Mouse (Mus musculus) urinary bladder, postnatal 10 days (tissue): ENCODE results near the gene Wipf2.

Experiments
- DNase-seq: peaks from one replicate; pipeline ENCODE4 v3.0.0; 2022; ENCODE audit warnings: low spot score

Gene Wipf2

DNA sequence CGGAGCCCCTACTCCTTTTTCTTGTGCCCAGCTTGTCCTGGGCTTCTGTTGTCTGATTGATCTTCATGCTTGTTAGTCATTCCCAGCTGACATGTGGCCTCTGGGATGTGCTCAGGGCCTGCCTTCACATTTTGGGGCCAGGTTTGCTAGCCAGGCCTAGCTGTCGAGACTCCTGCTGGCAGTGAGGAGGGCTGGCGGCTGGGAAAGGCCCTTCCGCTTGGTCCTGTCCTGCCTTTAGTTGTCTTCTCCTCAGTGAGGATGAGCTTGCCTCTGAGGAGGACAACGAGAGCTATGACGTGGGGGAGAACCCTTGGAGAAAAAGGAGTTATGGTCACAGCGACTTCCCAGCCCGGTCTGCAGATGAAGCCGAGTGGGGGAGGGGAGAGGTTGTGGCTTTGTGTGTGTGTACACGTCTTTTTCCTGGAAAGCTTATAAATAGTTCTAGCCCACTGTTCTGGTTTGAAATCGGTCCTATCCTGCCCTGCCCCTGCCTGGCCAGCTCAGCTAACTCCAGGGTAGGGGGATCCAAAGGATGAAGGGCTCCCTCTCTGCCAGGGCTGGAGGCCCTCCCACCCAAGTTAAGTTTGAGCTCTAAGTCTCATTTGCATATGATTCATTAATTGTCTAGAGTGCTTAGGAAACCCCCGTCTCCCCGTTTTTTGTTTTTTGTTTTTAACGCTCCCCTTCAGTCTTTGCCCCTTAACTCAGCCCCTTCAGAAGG lies 80.5 kb downstream of the Wipf2 start:
- DNase-seq, result no peak

DNA sequence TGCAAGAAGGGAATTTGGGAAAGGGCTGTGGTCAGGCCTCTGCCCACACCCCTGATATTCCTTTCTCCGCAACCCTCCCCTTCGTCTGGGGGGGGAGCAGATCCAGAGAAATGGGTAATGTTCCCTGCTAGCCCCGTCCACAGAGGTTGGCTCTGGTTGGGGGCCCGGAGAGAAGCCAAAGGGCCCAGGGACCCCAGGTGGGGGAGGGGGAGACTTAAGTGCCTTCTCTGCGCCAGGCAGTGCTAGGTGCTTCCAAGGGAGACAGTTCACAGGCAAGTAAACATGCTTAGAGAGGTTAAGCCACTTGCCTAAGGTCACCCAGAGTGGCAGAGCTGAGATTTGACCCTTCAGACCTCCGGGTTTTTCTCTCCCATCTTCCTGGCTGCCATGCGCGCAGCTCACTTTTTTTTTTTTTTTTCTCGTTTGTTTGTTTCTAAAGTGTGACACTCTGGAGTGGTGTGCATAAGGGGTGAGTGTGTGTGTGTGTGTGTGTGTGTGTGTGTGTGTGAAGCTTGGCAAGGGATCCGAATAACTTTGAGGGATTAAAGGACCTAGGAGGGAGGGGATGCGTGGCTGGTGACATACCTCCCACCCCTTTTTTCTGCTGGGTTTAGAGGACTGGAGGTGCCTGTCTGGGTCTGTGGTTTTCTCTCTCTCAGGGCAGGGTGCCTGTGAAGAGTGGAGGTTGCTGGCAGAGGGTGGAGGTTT lies 81.6 kb downstream of the Wipf2 start:
- DNase-seq, result no peak

DNA sequence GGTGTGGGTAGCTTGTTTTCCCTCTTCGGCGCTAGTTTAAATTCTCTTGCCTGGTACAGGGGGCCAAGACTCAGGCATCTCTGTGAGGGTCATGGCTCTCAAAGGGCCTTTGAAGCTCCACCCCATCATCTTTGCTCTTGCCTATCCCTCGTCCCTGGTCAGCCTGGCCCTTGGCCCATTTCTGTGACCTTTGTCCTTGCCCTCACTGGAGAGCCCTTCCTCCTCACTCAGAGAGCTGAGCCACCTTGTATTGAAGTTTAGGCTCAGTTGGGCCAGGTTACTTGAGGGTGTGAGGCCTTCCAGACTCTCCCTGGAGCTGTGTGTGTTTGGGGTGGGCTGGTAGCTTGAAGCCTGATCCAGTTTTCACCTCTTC lies 82.2 kb downstream of the Wipf2 start:
- no peak for DNase-seq

DNA sequence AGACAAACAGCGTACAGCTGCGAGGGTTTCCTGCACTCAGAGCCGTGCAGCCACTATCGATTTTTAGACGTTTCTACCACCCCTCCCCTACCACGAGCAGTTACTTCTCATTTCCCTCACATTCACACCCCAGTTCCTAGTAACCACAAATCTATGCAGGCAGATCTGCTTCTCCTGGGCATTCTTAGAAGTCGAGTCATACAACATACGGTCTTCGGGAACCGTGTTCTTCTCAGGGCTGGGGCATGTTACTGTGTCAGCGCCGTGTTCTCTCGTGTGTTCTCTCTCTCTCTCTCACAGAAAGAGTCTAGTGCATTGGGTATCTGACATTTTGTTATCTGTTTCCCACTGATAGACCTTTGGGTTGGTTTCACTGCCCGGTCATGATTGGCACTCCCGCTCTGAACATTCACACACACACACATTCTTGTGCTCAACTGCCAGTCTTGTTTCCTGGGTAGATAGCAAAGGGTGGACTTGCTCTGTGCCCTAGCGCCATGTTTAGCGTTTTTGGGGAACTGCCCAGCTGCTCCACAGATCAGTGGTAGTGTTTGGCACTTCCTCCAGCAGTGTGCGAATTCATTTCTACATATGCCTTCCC lies 84.6 kb downstream of the Wipf2 start:
- DNase-seq, result no peak

DNA sequence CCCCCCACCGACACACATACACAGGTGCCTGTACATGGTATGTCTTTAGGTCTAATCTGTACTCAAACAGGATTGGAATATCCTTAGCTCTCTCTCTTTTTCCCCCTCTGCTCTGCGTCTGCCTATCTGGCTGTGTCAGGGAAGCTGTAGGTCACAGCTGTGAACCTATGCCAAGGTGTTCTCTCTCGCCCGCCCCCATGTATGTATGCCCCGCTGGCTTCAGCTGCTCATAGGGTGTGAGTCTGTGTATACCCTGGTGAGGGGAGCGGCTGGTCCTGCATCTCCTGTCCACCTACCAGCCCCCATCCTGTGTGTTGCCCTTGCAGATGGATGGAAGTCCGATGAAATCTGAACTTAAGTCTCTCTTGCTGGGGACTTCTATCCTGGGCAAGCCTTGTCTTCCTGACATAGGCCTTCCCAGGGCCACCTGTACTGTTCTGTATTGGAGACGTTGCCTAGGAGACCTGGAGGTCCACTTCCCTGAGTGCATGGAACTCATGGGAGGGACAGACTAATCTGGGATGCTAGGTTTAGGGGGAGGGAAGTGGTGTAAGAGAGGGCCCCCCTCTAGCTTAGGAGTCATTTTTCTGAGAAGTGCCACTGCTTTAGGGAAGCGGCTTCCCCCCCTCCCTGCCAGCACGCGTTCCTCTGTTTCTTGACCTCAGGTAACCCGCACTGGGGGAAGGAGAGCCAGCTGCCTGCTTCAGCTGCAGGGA lies 86.0 kb downstream of the Wipf2 start:
- DNase-seq, result no peak

DNA sequence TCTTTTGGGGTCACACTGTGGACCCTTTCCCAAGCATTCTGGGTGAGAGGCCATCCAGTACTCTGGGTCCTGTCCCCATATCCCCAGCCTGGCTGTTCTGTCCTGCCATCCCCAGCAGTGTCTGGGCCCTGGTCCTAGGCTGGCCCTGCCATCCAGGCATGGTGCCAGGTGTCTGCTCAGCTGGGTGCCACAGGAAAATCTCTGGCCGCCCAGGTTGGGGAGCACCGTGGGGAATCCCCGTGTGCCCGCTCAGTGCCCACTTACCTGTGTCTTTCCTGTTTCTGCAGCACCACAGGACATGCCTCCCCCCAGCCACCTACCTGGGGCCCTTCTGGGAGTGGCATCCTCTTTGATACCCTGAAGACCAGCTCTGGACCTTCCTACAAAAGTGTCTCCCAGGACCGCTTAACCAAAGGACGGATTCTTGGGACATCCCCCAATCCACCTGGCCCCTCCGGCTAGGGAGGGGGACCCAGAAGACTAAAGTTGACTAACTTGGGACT lies 86.6 kb downstream of the Wipf2 start:
- no peak for DNase-seq

DNA sequence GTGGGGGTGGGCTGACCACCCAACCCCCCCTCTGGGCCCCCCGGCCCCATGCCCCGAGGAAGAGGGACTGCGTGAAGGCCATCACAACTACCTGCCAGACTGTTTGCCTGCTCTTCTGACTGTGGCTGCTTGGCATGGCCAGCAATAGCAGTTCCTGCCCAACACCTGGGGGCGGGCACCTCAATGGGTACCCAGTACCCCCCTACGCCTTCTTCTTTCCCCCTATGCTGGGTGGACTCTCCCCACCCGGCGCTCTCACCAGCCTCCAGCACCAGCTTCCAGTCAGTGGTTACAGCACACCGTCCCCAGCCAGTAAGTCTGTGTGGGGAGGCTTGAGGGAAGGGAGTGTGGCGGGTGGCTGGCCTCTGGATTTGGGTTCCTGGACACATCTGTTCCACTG lies 87.0 kb downstream of the Wipf2 start:
- no peak for DNase-seq

DNA sequence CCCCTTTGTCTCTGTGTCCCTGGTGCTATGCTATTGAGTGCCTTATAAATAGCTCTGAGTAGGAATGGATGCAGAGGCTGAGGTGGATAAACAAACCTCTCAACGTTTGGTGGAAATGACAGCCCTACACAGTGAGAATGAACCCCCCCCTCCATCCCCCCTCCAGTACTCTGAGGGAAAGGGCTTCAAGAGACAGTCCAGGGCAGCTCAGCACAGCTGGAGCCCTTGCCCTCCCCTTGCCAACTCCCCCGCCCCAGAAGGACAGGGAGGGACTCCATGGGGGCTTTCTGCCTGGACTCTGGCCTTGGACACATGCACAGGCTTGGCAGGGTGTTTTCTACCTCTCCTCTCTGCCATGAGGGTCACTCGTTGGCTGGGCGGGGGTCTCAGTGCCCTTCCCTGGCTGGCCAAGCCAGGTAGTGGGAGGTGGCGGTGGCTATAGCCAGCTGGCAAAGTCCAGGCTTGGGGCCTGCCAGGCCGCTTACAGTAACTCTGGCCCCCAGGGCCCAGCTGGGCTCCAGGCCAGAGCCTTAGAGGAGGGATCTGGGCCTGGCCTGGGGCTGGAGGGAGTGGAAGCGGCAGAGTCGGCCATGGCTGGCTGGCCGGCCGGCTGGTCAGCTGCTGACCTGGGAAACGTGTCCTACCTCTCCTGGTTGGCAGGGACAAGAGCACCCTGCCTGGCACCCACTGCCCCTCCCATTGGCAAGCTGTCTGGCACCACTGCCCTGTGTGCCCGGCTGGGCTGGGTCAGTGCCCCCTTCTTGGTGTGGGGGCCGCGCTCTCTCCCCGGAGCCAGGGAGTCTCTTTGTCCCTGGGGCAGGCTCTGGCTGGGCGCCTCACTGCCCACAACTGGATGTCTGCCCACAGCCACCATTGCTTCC lies 87.8 kb downstream of the Wipf2 start:
- DNase-seq, result peak; percentile 51

DNA sequence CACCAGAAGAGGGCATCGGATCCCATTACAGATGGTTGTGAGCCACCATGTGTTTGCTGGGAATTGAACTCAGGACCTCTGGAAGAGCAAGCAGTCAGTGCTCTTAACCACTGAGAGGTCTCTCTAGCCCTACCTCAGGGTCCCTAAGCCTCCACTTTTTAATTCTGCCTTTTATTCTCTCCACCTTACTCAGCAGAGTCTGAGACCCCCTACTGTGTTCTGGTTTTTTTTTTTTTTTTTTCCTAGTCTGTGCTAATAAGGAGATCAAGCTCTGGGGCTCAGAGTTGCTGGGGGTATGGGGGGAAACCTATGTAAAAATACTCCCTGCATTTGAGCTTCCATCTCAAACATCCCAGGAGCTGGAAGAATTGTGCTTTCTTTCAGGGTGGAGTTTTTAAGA lies 88.7 kb downstream of the Wipf2 start:
- DNase-seq, result no peak

DNA sequence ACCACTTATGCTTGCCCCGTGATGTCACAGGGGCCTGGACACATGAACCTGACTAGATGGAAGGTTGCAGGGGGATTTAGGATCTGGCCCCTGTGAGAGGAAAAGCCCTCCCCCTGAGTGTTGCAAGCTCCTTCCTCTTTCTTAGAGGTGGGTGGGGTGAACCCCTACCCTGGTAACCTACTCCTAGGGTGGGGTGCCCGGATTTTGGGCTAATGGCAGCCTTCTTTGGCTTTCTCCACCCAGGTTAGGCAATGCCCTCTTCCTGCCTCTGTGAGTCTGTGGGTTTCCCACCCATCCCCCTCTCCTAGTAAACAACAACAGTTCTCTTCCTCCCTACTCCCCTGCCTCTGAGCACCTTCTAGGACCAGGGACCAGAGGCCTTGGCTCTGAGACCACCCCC lies 89.3 kb downstream of the Wipf2 start:
- no peak for DNase-seq

DNA sequence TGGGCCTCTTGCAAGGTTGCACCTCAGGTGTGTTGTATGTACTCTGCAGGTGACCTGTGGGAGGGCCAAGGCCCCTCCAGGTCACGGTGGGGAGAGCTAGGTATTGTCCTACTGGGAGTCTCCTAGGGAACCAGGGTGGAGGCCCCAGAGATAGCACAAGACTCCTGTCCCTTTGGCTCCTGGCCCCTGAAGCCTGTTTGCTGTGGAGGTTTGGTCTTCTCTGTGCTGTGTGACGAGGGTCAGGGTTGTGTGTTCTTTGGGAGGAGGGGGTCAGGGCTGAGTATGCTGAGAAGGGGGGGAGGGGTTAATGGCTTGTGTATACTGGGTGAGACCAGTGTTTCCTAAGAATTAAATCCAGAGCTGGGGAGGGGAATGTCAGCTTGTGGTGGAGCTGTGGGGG lies 89.9 kb downstream of the Wipf2 start:
- DNase-seq, result no peak

DNA sequence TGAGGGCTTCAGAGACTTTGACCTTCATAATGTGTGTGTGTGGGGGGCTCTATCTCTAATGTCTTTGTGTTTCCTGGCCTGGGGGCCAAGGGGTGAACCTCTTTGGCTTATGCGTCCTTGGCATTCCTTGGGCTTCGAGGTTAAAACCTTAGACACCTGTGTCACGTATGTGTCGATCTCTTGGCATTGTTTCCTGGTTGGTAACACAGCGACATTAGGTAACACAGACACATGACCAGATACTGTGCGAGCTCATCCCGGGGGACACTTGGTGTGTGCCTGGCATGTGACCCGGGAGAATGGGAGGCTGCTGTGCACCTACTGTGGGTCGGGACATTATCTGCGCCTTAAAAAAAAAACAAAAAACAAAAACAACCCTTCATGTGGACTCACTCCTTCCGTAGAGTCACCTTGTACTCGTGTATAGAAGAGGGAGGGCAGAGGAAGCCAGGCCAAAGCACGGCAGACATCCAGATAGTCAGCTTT lies 90.4 kb downstream of the Wipf2 start:
- DNase-seq, result no peak

DNA sequence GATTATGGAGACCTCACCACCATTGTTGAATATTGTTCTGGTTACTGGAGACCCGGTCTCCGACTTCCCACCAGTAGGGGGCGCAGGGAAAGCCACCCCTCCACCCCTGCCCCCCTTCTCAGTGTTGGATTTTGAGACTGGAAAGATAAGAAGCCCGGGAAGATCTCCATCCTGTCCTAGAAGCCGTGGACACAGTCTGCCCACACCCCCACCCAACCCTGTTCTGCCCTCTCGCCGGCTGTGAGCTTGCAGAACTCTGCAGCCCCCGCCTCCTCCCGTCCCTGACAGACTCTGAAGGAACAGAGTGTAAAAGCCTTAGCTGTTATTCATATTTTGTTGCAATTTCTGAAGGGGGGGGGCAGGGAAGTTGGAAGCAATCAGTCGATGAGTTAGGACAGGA lies 90.9 kb downstream of the Wipf2 start:
- no peak for DNase-seq
